Mouse (Mus musculus) kidney, adult 8-10 months (tissue): ENCODE data around the gene Olfr33.

Experiments used
- DNase-seq, 2 experiments: peaks; one replicate each; pipeline ENCODE4 v3.0.0; 2022

Olfr33 gene

GRCm38 (mm10) chr7:102718970-102719369, at the start of gene Olfr33:
Olfr33 (minus strand) TSS chr7:102719070.
- DNase-seq = no peak

- no peak for DNase-seq
Measured at GRCm38 (mm10) chr7:102759266-102759665, 40.4 kb upstream of the Olfr33 start, which contains the start of the genes Olfr560 and Olfr78. Olfr560 (minus strand) TSS chr7:102759366. Olfr78 (minus strand) TSS chr7:102759471.

DNA sequence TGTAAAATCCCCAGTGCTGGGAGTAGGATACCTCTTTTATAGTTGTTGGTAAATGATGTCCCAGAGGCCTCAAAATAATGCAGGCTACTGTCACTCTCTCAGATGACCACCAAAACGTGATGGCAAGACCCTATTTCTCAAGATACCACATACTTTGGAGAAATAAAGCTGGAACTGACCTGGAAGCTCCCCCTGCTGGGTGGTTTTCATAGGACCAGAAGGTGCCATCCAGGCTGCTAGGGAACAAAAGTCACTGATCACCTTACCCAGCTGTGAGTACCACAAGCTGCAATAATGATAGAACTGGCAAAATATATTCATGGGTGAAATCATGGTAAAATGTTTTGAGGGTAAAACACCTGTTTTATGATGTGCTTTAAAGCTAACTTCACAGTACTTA, 33.2 kb upstream of the Olfr33 start:
- DNase-seq = no peak

DNA sequence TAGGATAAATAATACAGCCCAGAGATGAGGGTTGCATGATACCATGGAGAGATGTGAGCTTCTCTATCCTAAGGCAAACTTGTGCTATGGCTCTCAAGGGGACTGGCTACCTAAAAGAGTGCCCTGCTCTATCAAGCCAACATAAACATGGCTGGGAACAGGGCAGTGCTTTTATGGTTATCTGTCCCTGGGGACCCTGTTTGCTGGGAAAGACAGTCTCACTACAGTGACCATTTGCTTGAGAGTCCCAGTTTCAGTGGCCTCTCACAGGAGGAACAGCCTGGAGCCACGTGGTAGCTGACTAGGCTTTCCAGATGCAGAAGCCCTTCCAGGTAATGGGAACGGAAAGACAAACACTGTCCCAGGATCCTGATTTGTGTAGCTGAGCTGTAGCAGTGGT, 18.8 kb upstream of the Olfr33 start:
- no peak for DNase-seq

DNA sequence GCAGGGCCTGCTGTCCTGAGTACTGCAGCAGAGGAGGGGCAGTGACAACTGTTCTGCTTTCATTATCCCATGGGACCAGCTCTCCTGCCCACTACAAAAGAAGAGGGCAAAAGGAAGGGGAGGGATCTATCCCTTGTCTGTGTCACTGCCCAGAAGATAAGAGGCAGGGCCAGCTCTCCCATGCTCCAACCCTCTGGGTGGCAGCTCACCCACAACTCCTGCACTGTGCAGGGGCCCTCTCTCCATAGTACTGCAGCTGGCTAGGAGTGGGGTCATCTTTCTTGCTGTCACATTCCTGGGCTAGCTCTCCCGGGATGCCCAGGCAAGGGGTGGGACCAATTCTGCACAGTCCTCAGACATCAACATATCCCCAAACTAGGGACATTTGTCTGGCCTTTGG, 14.9 kb upstream of the Olfr33 start:
- DNase-seq = no peak

- no peak for DNase-seq
Measured at GRCm38 (mm10) chr7:102727391-102727790, 8.5 kb upstream of the Olfr33 start, which contains the start of gene Olfr559. Olfr559 (minus strand) TSS chr7:102727491.

DNA sequence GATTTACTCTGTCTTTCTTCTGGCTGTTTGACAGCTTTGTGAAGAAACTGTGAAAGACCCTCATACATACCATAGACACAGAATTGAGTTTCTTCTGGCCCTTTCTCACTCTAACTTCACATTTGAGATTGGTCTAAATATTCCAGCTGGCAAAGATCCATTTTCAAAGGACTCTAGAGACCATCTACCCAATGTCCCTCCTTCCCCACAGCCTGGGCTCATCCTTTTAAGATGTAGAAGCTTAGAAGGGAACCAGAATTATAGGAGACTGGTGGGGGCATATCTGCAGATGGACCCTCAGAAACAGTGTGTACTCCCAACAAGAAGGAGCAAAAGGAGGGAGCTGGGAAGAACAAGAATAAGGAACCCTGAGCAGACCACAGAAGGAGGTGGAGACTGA, 17.0 kb downstream of the Olfr33 start, which contains the start of gene Olfr558:
TSS of gene Olfr558 (plus strand) at position 301 of the 400 bp plus-strand sequence.
- DNase-seq = no peak

DNA sequence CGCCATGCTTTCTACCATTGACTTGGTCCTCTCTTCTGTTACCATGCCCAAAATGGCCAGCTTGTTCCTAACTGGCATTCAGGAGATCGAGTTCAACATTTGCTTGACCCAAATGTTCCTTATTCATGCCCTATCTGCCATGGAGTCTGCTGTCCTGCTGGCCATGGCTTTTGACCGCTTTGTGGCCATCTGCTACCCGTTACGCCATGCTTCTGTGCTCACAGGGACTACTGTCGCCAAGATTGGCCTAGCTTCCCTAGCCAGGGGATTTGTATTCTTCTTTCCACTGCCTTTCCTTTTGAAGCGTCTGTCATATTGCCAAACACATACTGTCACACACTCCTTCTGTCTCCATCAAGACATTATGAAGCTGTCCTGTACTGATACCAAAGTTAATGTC, 20.4 kb downstream of the Olfr33 start:
- no peak for DNase-seq

- DNase-seq = peak in 1 of 2 experiments; percentile 11
Measured at GRCm38 (mm10) chr7:102695358-102696125, 23.3 kb downstream of the Olfr33 start, which contains the start of gene Olfr557. Olfr557 (plus strand) TSS chr7:102695910.

DNA sequence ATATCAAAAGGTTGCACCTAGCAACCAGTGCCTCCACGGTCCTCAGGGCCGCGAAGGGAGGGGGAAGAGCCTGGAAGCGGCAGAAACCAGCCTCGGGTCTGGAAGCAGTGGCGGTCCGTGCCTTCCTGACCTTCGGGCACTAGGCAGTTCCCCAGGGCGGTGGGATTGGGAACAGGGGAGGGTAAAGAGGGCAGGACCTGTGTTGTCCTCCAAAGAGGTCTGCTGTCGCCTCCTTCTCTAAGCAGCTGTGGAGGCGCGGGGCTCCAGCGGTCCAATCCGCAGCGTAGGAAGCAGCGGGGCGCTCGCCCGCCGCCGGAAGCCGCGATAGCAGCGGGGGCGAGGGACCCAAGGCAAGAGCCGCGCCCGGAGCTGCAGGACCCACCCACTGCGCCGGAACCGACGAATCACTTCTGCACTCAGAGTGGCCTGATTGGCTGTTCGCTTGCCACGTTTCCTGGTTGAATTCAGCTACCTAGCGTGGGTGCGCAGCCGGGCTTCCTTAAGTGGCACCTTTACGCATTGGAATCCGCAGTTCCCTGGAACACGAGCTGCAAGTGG, 31.8 kb downstream of the Olfr33 start, which contains the start of gene Trim68:
TSS of gene Trim68 (minus strand) at position 384 of the 558 bp plus-strand sequence.
- DNase-seq = peak; percentile 83 to 86

DNA sequence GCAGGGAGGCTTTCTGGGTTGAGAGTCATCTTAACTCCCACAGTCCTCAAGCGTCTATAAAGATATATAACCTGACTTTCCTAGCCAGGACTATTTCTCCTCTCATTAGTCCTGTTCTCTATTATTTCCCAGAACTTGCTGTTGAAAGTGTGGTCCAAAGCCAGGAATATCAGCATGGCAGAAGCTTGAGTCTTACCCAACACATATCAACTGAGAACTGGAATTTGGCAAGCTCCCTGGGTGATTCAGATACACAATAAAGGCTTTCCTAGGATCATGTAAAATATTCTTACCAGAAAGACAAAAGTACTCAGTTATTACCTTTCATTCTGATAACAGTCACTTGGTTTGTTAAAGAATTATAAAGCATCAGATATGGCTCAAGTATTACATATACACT, 37.0 kb downstream of the Olfr33 start:
- DNase-seq = no peak

DNA sequence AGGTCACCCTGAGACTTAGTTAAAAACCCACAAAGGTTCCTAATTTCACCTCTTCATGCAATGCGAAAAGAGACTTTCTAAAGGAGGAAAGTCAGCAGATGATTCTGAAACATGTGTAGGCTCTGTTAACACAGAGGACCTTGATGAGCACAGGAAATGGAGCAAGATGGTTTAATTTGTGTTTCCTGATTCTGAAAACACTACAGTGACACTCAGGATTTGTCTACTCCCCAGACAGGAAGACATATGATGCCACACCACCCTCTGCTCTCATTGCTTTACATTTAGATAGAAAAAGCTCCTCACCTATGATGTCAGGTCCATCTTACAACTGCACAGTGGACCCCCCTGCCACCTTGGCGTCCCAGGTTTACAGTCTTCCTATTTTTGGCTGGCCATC, 42.6 kb downstream of the Olfr33 start:
- DNase-seq = no peak

- no peak for DNase-seq
Measured at GRCm38 (mm10) chr7:102665378-102665777, 53.5 kb downstream of the Olfr33 start.

DNA sequence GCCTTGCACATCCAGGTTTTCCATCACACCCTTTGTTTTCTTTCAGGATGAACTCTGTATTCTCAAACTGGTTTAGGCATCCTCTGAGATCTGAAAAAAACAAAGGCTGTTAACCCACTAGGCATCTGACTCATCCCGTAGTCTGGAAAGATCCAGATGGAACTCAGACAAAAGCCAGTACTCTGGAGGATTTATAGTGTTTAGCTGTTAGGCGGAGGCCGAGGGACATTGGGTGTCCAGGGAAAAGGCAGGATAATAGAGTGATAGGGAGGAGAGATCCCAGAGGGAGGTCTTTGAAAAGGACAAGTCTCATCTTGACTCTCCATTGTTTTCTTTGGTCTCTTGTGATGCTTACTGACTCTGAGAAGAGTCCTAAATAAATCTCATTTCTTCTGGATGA, 54.3 kb downstream of the Olfr33 start, which contains the start of gene Olfr556:
TSS of gene Olfr556 (plus strand) at position 301 of the 400 bp plus-strand sequence.
- DNase-seq = no peak
